Mouse (Mus musculus): Measurements from ENCODE around the gene Pkd1l1. TPM values are rescaled to one million over a fixed set of nuclear protein-coding genes. Genes with fewer than 3 reads are reported as not detected.

Pkd1l1 gene
- 0.18 and 0.27 TPM in 2 replicates for polyA plus RNA-seq (2012; rRNA removed; ENCODE audit: low replicate concordance)

GRCm38 (mm10) chr11:8973166-8973565 lies at the start of gene Pkd1l1:
Pkd1l1 (minus strand) TSS chr11:8973266.

GRCm38 (mm10) chr11:9010853-9011339 lies 37.8 kb upstream of the Pkd1l1 start, which contains the start of gene Hus1:
Hus1 (minus strand) TSS chr11:9011191.

Other genes with a start within 250 kb of the Pkd1l1 start
- 4.7 and 9.2 TPM in 2 replicates for gene Hus1, start 37.9 kb upstream of the Pkd1l1 start, polyA plus RNA-seq (2012; rRNA removed; ENCODE audit: low replicate concordance)
- 0.78 and 1.0 TPM in 2 replicates for gene Gm11992, start 75.3 kb upstream of the Pkd1l1 start, polyA plus RNA-seq (2012; rRNA removed; ENCODE audit: low replicate concordance)
- gene Sun3, start 75.7 kb upstream of the Pkd1l1 start, polyA plus RNA-seq (2012; rRNA removed; ENCODE audit: low replicate concordance): not detected in 2 replicates
- 8.1 and 16.0 TPM in 2 replicates for gene Upp1, start 144.8 kb upstream of the Pkd1l1 start, polyA plus RNA-seq (2012; rRNA removed; ENCODE audit: low replicate concordance)
- gene Abca13, start 218.7 kb upstream of the Pkd1l1 start, polyA plus RNA-seq (2012; rRNA removed; ENCODE audit: low replicate concordance): 0.01 TPM in 1 of 2 replicates, not detected in the other

Data from mammary gland, adult 2 months (tissue).